Mouse (Mus musculus): ENCODE measurements at regions not wholly inside any gene's neighbourhood (a gene's known extent, or its start where the extent isn't known, plus 50 kb on each side); places are given as distances from the start of the nearest gene placed in this dataset.

- DNase-seq (ENCODE audit: low spot score), result no peak
Measured at GRCm38 (mm10) chr15:10767535-10767934, 53.1 kb upstream of the Rai14 start.

DNA sequence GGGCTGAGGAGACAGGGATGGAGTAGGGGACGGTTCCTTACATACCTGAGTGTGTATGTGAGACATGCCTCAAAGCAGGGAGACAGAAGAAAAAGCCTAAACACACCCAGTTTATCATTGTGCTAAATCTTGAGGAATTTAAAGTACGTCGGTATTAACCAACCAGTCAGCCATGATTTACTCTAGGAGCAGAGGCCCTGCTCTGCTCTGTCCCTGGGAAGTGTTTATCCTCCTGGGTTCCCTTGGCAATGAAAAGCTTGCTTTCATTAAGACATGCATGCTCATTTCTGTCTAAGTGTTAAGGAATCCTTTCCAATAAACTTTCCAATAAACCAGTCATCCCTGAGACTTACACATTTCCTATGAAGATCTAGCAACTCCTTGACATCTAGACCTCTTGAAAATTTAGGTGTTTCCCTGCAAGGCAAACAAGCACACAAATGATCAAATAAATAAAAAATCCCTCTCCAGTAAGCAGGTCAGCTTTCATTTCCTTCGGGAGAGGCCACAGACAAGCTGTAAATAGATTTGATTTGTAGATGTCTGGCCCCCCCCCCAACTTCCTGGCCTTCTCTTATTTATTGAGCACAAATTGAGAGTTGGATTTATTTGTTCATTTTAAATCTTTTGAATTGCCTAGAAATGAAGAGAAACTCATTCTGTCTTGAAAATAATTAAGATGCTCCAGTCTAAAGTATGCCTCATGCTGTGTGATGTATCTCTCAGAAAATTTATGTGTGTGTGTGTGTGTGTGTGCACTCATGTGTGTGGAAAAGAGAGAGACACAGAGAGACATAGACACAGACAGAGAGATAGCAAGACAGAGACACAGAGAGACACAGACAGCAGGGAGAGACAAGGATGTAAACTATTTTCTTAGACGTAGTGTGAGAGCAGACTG is 56.2 kb upstream of the Rai14 start:
- DNase-seq (ENCODE audit: low spot score), result no peak

DNA sequence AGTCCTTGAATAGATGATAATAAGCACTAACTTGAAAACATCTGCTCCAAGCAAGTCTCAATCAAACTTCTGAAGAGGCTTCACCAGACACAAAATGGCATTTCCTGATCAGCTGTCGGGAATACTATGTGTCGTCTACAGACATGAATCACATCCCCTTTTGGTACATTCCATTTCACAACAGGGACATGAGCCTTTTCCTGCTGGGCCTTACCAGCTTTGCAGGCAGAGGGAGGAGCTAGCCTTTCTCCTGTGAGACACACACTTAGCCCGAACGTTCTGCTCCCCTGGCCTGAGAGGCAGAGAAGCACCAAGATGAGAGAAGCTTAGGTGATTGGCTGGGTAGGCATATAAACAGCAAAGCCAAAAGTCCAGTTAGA is 56.9 kb upstream of the Rai14 start:
- DNase-seq (ENCODE audit: low spot score), result no peak

DNA sequence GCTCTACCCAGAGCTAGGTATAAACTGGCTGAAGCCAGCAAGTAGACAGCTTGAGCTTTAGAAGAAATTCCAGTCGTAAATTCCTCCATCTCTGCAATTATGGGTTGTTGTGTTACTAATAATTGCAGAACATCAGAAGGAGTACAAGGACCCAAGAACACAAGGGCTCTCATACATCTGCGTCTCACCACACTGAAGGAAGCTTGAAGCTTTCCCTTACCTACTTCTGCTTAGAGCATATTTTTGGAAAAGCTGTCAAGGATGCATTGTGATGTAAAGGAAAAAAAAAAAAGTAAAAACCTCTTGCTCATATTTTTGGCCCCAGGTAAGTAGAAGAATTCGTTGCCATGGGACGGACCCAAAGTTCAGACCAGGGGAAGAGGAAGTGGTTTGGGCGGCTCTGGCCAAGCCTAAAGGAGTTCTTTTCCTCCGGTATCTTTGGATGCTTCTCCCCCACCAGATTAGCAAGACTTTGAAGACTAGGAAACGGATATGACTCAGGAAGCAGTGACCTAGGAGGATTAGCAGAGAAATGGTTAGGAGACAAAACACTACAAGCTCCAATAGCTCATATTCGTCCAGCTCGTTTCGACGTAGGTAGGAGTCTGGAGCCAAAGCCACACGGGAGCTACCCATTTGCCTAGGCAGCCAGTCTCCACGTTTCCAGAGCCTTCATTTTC is 65.7 kb upstream of the Rai14 start:
- no peak for DNase-seq (ENCODE audit: low spot score)

GRCm38 (mm10) chr15:10789371-10789770 is 74.9 kb upstream of the Rai14 start:
- DNase-seq (ENCODE audit: low spot score), result no peak

- peak; percentile 19 for DNase-seq (ENCODE audit: low spot score)
Measured at GRCm38 (mm10) chr15:10790862-10791497, 76.6 kb upstream of the Rai14 start.

DNA sequence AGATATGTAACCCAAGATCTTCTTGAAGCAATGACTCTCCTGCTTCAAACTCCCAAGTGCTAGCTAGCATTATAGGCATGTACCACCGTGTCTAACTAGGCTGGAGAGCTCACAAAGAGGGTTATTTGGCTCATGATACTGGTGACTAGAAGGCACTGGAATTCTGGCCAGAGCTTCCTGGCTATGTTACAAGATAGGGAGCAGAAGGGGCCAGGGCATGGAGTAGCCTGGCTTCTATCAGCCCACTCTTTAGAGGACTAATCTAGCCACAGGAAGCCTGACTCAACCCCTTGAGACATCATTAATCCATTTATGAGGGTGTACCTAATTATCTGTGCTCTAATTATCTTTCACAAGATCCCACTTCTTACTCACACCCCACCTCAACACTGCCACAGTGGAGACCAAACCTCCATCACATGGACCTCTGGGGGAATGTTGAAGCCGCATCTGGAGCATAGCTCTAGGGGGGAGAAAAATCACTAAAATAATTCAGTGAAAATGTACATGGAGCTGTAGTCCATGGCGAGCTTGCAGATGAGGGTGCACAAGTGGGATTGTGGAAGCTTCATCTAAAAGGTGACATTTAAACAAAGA is 77.2 kb upstream of the Rai14 start:
- no peak for DNase-seq (ENCODE audit: low spot score)

GRCm38 (mm10) chr15:10792156-10792555 is 77.7 kb upstream of the Rai14 start:
- DNase-seq (ENCODE audit: low spot score), result no peak

GRCm38 (mm10) chr15:10795126-10795792 is 80.8 kb upstream of the Rai14 start:
- DNase-seq (ENCODE audit: low spot score), result no peak

- no peak for DNase-seq (ENCODE audit: low spot score)
Measured at GRCm38 (mm10) chr15:10799656-10800055, 85.2 kb upstream of the Rai14 start.

- no peak for DNase-seq (ENCODE audit: low spot score)
Measured at GRCm38 (mm10) chr15:10814195-10814594, 99.8 kb upstream of the Rai14 start.

GRCm38 (mm10) chr15:10814709-10815108 is 100.3 kb upstream of the Rai14 start:
- DNase-seq (ENCODE audit: low spot score), result no peak

DNA sequence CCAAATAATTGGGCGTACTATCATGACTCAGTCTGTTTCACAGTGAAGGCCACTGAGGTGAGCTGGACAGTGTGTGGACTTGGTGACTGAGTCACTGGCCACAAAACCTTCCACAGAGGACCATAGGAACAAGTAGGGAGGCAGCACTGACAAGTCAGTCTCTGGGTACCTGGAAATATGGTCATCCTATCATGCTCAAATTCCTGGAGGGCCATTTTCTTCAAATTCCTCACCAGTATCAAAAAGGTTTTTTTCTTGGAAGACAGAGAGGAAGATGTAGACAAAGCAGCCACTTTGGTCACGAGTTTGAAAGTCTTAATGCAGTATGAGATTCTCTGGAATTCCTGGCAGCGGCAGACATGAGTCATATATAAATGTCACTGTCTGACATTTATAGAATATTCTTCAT is 101.8 kb upstream of the Rai14 start:
- DNase-seq (ENCODE audit: low spot score), result no peak

DNA sequence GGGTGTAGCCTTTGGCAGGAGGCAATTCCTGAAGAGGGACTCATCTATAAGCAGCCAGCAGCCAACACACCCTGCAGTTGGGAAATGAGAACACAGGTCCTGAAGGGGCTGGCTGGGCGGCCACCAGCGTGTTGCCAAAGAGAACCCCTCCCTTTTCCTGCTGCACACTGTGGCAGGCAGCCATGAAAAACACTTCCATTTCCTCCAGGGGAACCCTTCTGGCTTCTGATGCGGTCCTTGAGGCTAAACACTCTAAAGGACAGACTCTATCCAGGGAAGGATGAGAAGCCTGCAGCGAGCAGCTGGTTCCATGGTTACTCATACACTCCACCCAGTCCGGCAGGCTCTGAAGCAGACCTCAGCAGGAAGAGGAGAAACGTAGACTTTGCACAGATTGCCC is 103.8 kb upstream of the Rai14 start:
- peak; percentile 6 for DNase-seq (ENCODE audit: low spot score)

GRCm38 (mm10) chr15:10818706-10819105 is 104.3 kb upstream of the Rai14 start:
- DNase-seq (ENCODE audit: low spot score), result no peak

DNA sequence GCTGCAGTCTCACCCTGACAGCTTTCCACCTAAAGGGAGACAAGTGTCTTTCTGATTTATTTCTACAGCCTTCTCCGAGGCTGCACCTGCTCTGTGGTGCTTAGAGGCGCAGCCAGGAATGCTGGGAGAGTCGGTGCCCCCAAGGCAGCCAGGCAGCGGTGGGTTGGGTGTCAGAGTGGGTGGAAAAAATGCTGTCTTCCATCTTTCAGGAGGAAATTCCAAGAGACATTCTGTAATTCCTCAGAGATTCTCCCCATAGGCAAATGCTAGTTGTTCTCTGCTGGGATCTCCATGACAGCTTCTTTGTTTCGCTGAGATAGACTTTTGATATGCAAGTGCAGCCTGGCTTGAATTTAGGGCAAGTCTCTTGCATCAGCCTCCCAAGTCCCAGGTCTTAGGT is 109.5 kb upstream of the Rai14 start:
- no peak for DNase-seq (ENCODE audit: low spot score)

DNA sequence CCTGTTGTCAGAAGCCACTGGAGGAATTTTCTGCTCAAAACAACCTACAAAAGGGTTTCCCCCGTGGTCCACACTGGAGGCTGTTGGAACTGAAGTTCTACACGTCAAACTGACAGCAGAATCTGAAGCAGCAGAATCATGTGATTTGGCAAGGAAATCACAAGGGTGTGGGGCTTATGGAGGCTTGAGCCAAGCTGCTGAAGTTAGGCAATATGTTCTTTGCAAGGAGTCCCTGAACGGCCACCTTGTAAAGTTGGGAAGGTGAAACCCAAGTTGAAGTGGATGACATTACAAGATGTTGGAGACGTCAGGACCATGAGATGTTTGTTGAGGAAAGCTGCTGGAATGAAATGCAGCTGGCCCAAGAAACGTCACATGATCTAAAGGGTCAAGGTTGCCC is 115.2 kb upstream of the Rai14 start:
- DNase-seq (ENCODE audit: low spot score), result no peak

- no peak for DNase-seq (ENCODE audit: low spot score)
Measured at GRCm38 (mm10) chr15:10830478-10830877, 116.1 kb upstream of the Rai14 start.

GRCm38 (mm10) chr15:10831106-10831505 is 116.7 kb upstream of the Rai14 start:
- no peak for DNase-seq (ENCODE audit: low spot score)

- no peak for DNase-seq (ENCODE audit: low spot score)
Measured at GRCm38 (mm10) chr15:10832331-10832730, 117.9 kb upstream of the Rai14 start.

DNA sequence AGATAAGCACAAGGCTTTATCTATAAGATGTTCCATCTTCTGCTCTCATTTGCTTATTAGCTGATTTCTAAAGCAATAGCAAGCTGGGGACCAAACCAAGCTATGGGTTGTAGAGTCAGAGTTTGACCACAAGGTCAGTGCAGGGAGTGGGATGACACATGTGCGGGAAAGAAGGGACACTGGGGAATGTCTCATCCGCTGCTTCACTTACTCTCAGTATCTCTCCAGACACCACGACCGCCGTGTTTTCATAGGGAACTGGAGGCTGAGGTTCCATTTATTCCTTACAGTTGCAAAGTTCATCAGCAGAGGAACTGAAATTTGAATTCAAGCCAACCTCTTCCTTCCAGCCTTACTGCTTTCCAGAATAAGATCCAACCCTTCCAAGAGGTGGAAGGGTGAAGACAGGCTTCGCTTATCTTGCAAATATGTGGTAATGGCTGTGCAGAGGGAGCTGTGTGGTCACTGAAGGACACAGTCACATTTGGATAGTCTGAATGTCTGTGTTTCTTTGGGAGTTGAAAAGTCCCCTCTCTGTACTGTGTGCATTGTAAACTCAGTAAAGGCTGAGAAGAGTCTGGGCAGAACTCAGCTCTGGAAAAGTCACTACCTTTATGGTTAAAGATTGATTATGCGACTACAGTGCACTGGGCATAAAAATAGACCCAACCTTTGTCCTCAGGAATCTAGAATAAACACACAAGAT is 118.1 kb upstream of the C1qtnf3 start:
- DNase-seq (ENCODE audit: low spot score), result no peak
